ENCODE assay signal across 11 mouse cellular contexts in the genomic region with DNA sequence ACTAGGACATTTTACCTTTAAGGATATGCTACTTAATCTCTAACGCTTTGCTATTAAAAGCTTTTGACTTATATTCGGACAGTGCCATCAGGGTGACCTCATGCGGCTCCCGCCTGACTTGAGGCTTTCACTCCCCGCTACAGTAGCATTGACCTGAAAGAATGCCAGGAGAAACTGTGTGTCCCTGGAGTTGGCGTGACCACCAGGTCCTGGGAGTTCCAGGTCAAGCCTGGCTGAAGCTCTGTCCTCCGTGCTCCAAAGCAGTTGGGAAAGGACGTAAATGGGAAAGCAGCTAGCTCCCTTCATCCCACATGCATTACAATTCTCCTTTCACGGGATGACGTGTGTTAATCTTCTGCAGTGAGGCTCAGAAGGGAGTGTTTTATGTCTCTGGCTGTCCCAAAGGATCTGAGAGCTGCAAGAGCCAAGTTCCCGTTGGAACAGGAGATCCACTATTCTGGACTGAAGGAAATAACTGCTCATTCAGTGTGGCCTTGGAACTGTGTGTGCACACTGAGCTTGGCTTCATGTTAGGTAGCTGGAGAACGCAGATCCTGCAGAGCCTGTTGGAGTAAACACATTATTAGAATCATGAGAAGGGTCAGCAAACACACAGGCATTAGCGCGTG. TPM values are rescaled to one million over a fixed set of nuclear protein-coding genes. Genes with fewer than 3 reads are reported as not detected.
DNase-seq lines count a peak whose midpoint lies in the region; ATAC-seq and TF ChIP-seq lines count a peak whose summit lies in the region.
"Had no signal": no experiment of that assay in that cellular context is flagged by ENCODE, and none has a peak within 500 bp of the region (broad histone marks: within the 10 kb centered on the region; RNA-seq: fewer than 3 reads in every experiment).

No protein-coding gene starts in this region.

- peak; percentile 48 for DNase-seq in NIH3T3 (ENCODE audit: low read depth)
- DNase-seq in heart, adult 8-10 months (ENCODE audit: low spot score), result peak; percentile 77
- DNase-seq in kidney, postnatal 0 days (ENCODE audit: low spot score), result peak; percentile 76
- DNase-seq in layer of hippocampus, adult 18-20 months (ENCODE audit: low spot score in 2 of 2), result no peak
- no peak for DNase-seq in layer of hippocampus, postnatal 25 days (ENCODE audit: extremely low spot score in 1 of 2, low spot score in 1 of 2)
- no peak for DNase-seq in spleen, postnatal 14 days (ENCODE audit: low spot score in 2 of 2)
- DNase-seq: layer of hippocampus, postnatal 36 days; right cerebral cortex, postnatal 4 days had no signal

- 76% methylated on average over 14 of the region's 14 CpGs for WGBS in forebrain, embryonic 12.5 days
- WGBS in forebrain, embryonic 16.5 days, result 70% methylated on average over 14 of the region's 14 CpGs
- 28% methylated on average over 14 of the region's 14 CpGs for WGBS in kidney, postnatal 0 days

- H3K27ac ChIP-seq in forebrain, embryonic 12.5 days, result peak overlapping the region; percentile 2; the same call in 1 of the 2 replicates
- H3K27ac ChIP-seq in forebrain, embryonic 16.5 days (ENCODE audit: low read length), result no peak overlapping the region
- H3K27ac ChIP-seq in kidney, postnatal 0 days, result peak overlapping the region; percentile 60; the same call in 1 of the 2 replicates

- no peaks in the 10 kb centered on the region for H3K9me3 ChIP-seq in forebrain, embryonic 12.5 days
- H3K9me3 ChIP-seq in forebrain, embryonic 16.5 days (ENCODE audit: control insufficient read depth, low read length), result no peaks in the 10 kb centered on the region
- no peaks in the 10 kb centered on the region for H3K9me3 ChIP-seq in kidney, postnatal 0 days (replicated peaks; ENCODE audit: low read length)

- no peak overlapping the region for H3K4me3 ChIP-seq in forebrain, embryonic 12.5 days (replicated peaks)
- H3K4me3 ChIP-seq in forebrain, embryonic 16.5 days (replicated peaks; ENCODE audit: low read length), result no peak overlapping the region
- no peak overlapping the region for H3K4me3 ChIP-seq in kidney, postnatal 0 days (replicated peaks; ENCODE audit: low read depth, low read length)
- H3K4me3 ChIP-seq: myocyte had no signal

- TF ChIP-seq CTCF in kidney, postnatal 0 days (IDR thresholded peaks at IDR 0.05; ENCODE audit: low read depth), result no peak

- H3K4me1 ChIP-seq in forebrain, embryonic 12.5 days, result peaks cover 6% of the 10 kb centered on the region
- H3K4me1 ChIP-seq in forebrain, embryonic 16.5 days (replicated peaks; ENCODE audit: control insufficient read depth, insufficient read depth, low read length), result no peaks in the 10 kb centered on the region
- 0 out of 2 replicates have a peak, but pooled peaks cover 12% of the 10 kb centered on the region for H3K4me1 ChIP-seq in kidney, postnatal 0 days (replicated peaks; ENCODE audit: insufficient read depth, low read length)

- no peak for ATAC-seq in forebrain, embryonic 12.5 days (ENCODE audit: low FRiP score)
- ATAC-seq in forebrain, embryonic 16.5 days, result no peak
- ATAC-seq in kidney, postnatal 0 days (replicated peaks; ENCODE audit: low FRiP score, low read depth), result no peak

- H3K36me3 ChIP-seq in forebrain, embryonic 12.5 days (replicated peaks), result no peaks in the 10 kb centered on the region
- H3K36me3 ChIP-seq in forebrain, embryonic 16.5 days (ENCODE audit: control insufficient read depth, insufficient read depth), result no peaks in the 10 kb centered on the region
- peaks cover 19% of the 10 kb centered on the region for H3K36me3 ChIP-seq in kidney, postnatal 0 days (ENCODE audit: insufficient read depth, low read length)

- no peaks in the 10 kb centered on the region; the same call in 1 of the 2 replicates for H3K27me3 ChIP-seq in forebrain, embryonic 12.5 days
- no peaks in the 10 kb centered on the region for H3K27me3 ChIP-seq in forebrain, embryonic 16.5 days (replicated peaks; ENCODE audit: control insufficient read depth, insufficient read depth, low read length)
- H3K27me3 ChIP-seq in kidney, postnatal 0 days (ENCODE audit: insufficient read depth, low read length), result no peaks in the 10 kb centered on the region

- H3K9ac ChIP-seq in forebrain, embryonic 12.5 days, result no peak overlapping the region
- H3K9ac ChIP-seq in forebrain, embryonic 16.5 days (replicated peaks; ENCODE audit: low read depth, low read length), result no peak overlapping the region
- H3K9ac ChIP-seq in kidney, postnatal 0 days (ENCODE audit: low read depth, low read length), result no peak overlapping the region

- H3K4me2 ChIP-seq in forebrain, embryonic 12.5 days, result no peak overlapping the region
- no peak overlapping the region for H3K4me2 ChIP-seq in forebrain, embryonic 16.5 days (ENCODE audit: low read length)
- peak overlapping the region; percentile 13; the same call in 1 of the 2 replicates for H3K4me2 ChIP-seq in kidney, postnatal 0 days (ENCODE audit: low read length)

RNA-seq across cellular contexts. Expression of gene Anxa2, which starts 23.9 kb away (rescaled TPM):
- polyA plus RNA-seq in forebrain, embryonic 12.5 days (2016; fragmentation: Nextera tagmentation; extraction: Ambion mirVana), result 114 and 160 TPM in 2 replicates
- 82.2 and 115 TPM in 2 replicates for polyA plus RNA-seq in forebrain, embryonic 16.5 days (2015; fragmentation: Nextera tagmentation; extraction: Ambion mirVana)
- 10 to 100 TPM; 48.1 to 87.1 (median 65.2) TPM for total RNA-seq in heart, adult 8-10 months (2022)
- polyA plus RNA-seq in kidney, postnatal 0 days (2015; fragmentation: Nextera tagmentation; extraction: Ambion mirVana), result 442 and 483 TPM in 2 replicates
- total RNA-seq in layer of hippocampus, adult 18-20 months (2021), result 1 to 10 TPM; 8.7 to 9.2 TPM
- total RNA-seq in layer of hippocampus, postnatal 25 days (2021), result 1 to 10 TPM; 8.5 to 9.4 TPM

Comparison
In these comparisons a context has a peak if more than half of its experiments do, and no peak if none do; other contexts are left out.
1. DNase-seq: peak in NIH3T3 (single experiment), heart, adult 8-10 months (single experiment) and kidney, postnatal 0 days (single experiment); none in layer of hippocampus, adult 18-20 months (0 of 2), layer of hippocampus, postnatal 25 days (0 of 2) and spleen, postnatal 14 days (0 of 2).
2. RNA of gene Anxa2, which starts 23.9 kb away (total RNA-seq): 48.1 to 87.1 TPM in heart, adult 8-10 months; 8.5 to 9.4 TPM in layer of hippocampus, postnatal 25 days and 8.7 to 9.2 TPM in layer of hippocampus, adult 18-20 months; every median in the first group is over 4 times any median in the second.